Mouse (Mus musculus) MEL (cell line): Measurements from ENCODE around the gene Mrln. TPM values are rescaled to one million over a fixed set of nuclear protein-coding genes. Genes with fewer than 3 reads are reported as not detected.

Experiments used
- DNase-seq: peaks from one replicate; pipeline ENCODE4 v3.0.0; 2011; ENCODE audit warnings: low read depth, low spot score
- H3K27ac ChIP-seq: 2 replicates; pipeline ENCODE4 v1.5.1; 2012; ENCODE audit warnings: low read depth, mild to moderate bottlenecking, control low read depth, low read length, moderate library complexity; ENCODE audit not compliant: control insufficient read depth
- H3K27me3 ChIP-seq, 2 experiments: fragments of 150-350 bp in 1 of 2; sonication (generic) in 1 of 2; 2 replicates each; pipeline ENCODE4 v1.6.1; 2012; ENCODE audit warnings: low read length in 2 of 2, mild to moderate bottlenecking in 2 of 2, improper control_type of control experiment in 1 of 2, moderate library complexity in 1 of 2; ENCODE audit not compliant: insufficient read depth in 2 of 2, control insufficient read depth in 1 of 2
- H3K36me3 ChIP-seq, 2 experiments: 2 replicates each; pipeline ENCODE4 v1.6.1; 2012 to 2014; ENCODE audit warnings: low read length in 2 of 2, improper control_type of control experiment in 1 of 2, inconsistent platforms in 1 of 2, mild to moderate bottlenecking in 1 of 2; ENCODE audit not compliant: insufficient read depth in 2 of 2, control insufficient read depth in 1 of 2
- H3K4me1 ChIP-seq, 2 experiments: fragments of 150-350 bp in 1 of 2; sonication (generic) in 1 of 2; 2 replicates each; pipeline ENCODE4 v1.6.1; 2012; ENCODE audit warnings: low read length in 2 of 2, improper control_type of control experiment in 1 of 2, mild to moderate bottlenecking in 1 of 2; ENCODE audit not compliant: insufficient read depth in 2 of 2, control insufficient read depth in 1 of 2
- H3K4me3 ChIP-seq, 2 experiments: fragments of 150-350 bp in 1 of 2; sonication (generic) in 1 of 2; 2 replicates each; pipeline ENCODE4 v1.5.1; 2012; ENCODE audit warnings: low read depth in 2 of 2, low read length in 2 of 2, mild to moderate bottlenecking in 2 of 2, moderate library complexity in 2 of 2, control low read depth in 1 of 2, improper control_type of control experiment in 1 of 2; ENCODE audit not compliant: control insufficient read depth in 1 of 2, insufficient read depth in 1 of 2
- H3K79me2 ChIP-seq: 2 replicates; pipeline ENCODE4 v1.6.1; 2012; ENCODE audit warnings: mild to moderate bottlenecking, low read length, moderate library complexity; ENCODE audit not compliant: control insufficient read depth, poor library complexity, insufficient read depth
- H3K9ac ChIP-seq: 2 replicates; pipeline ENCODE4 v1.6.1; 2012; ENCODE audit warnings: low read depth, mild to moderate bottlenecking, control low read depth, low read length, moderate library complexity; ENCODE audit not compliant: control insufficient read depth, poor library complexity, severe bottlenecking
- H3K9me3 ChIP-seq: fragments of 150-350 bp; sonication (generic); replicated peaks from 2 replicates; pipeline ENCODE4 v1.6.1; 2012; ENCODE audit warnings: mild to moderate bottlenecking, low read length, improper control_type of control experiment, moderate library complexity; ENCODE audit not compliant: insufficient read depth
- BHLHE40 ChIP-seq: IDR thresholded peaks from 2 replicates; pipeline ENCODE4 v1.6.1; 2012; ENCODE audit warnings: low read depth, mild to moderate bottlenecking, inconsistent platforms, low read length, improper control_type of control experiment, borderline replicate concordance
- CHD1 ChIP-seq: IDR thresholded peaks from 2 replicates; pipeline ENCODE4 v1.6.1; 2012; ENCODE audit warnings: low read depth, mild to moderate bottlenecking, inconsistent platforms, low read length, improper control_type of control experiment
- CHD2 ChIP-seq: IDR thresholded peaks from 2 replicates; pipeline ENCODE4 v1.6.1; 2011; ENCODE audit warnings: low read length, improper control_type of control experiment
- E2F4 ChIP-seq: IDR thresholded peaks from 2 replicates; pipeline ENCODE4 v1.6.1; 2011; ENCODE audit warnings: low read depth, low read length, improper control_type of control experiment, borderline replicate concordance
- EP300 ChIP-seq, 2 experiments: IDR thresholded peaks; 2 replicates each; pipeline ENCODE4 v1.6.1; 2011; ENCODE audit warnings: improper control_type of control experiment in 2 of 2, low read length in 2 of 2, low read depth in 1 of 2, mild to moderate bottlenecking in 1 of 2
- ETS1 ChIP-seq: IDR thresholded peaks from 2 replicates; pipeline ENCODE4 v1.6.1; 2012; ENCODE audit warnings: low read depth, mild to moderate bottlenecking, inconsistent platforms, low read length, improper control_type of control experiment, moderate library complexity
- GATA1 ChIP-seq: IDR thresholded peaks from 2 replicates; pipeline ENCODE4 v1.6.1; 2011; ENCODE audit warnings: low read depth, low read length, improper control_type of control experiment
- MAFK ChIP-seq: IDR thresholded peaks from 2 replicates; pipeline ENCODE4 v1.6.1; 2011; ENCODE audit warnings: low read depth, mild to moderate bottlenecking, low read length, improper control_type of control experiment, borderline replicate concordance
- MEF2A ChIP-seq: IDR thresholded peaks from 2 replicates; pipeline ENCODE4 v1.6.1; 2014; ENCODE audit warnings: low read depth, mild to moderate bottlenecking, inconsistent platforms, low read length, improper control_type of control experiment; ENCODE audit not compliant: poor library complexity, insufficient replicate concordance, severe bottlenecking; ENCODE audit errors: extremely low read depth
- MYB ChIP-seq: IDR thresholded peaks from 2 replicates; pipeline ENCODE4 v1.6.1; 2011; ENCODE audit warnings: mild to moderate bottlenecking, low read depth, low read length, improper control_type of control experiment
- MYC ChIP-seq: IDR thresholded peaks from 2 replicates; pipeline ENCODE4 v1.6.1; 2011; ENCODE audit warnings: low read depth, mild to moderate bottlenecking, low read length, improper control_type of control experiment, moderate library complexity
- NELFE ChIP-seq: IDR thresholded peaks from 2 replicates; pipeline ENCODE4 v1.6.1; 2011; ENCODE audit warnings: low read depth, low read length, improper control_type of control experiment
- NRF1 ChIP-seq: IDR thresholded peaks from 2 replicates; pipeline ENCODE4 v1.6.1; 2014; ENCODE audit warnings: low read depth, mild to moderate bottlenecking, inconsistent platforms, low read length, improper control_type of control experiment, moderate library complexity; ENCODE audit not compliant: poor library complexity, insufficient read depth, severe bottlenecking
- POLR2A ChIP-seq, 2 experiments: IDR thresholded peaks; 2 replicates each; pipeline ENCODE4 v1.6.1; 2011 to 2012; ENCODE audit warnings: low read length in 2 of 2, mild to moderate bottlenecking in 2 of 2, control low read depth in 1 of 2, improper control_type of control experiment in 1 of 2, low read depth in 1 of 2, moderate library complexity in 1 of 2; ENCODE audit not compliant: control insufficient read depth in 1 of 2, insufficient read depth in 1 of 2, poor library complexity in 1 of 2
- POLR2AphosphoS5 ChIP-seq: IDR thresholded peaks from 2 replicates; pipeline ENCODE4 v1.6.1; 2012; ENCODE audit warnings: low read depth, borderline replicate concordance, mild to moderate bottlenecking, inconsistent platforms, low read length, moderate library complexity, mixed read lengths
- RAD21 ChIP-seq: IDR thresholded peaks from 2 replicates; pipeline ENCODE4 v1.6.1; 2011; ENCODE audit warnings: mild to moderate bottlenecking, low read depth, low read length, improper control_type of control experiment
- SIN3A ChIP-seq: IDR thresholded peaks from 2 replicates; pipeline ENCODE4 v1.6.1; 2012; ENCODE audit warnings: low read length, improper control_type of control experiment, inconsistent platforms
- TBP ChIP-seq: IDR thresholded peaks from 2 replicates; pipeline ENCODE4 v1.8.0; 2011; ENCODE audit warnings: low read depth, low read length, improper control_type of control experiment
- TCF12 ChIP-seq: IDR thresholded peaks from 2 replicates; pipeline ENCODE4 v1.6.1; 2014; ENCODE audit warnings: low read depth, mild to moderate bottlenecking, inconsistent platforms, low read length, improper control_type of control experiment, moderate library complexity
- UBTF ChIP-seq: IDR thresholded peaks from 2 replicates; pipeline ENCODE4 v1.6.1; 2012; ENCODE audit warnings: low read depth, mild to moderate bottlenecking, inconsistent platforms, low read length, improper control_type of control experiment, moderate library complexity, borderline replicate concordance; ENCODE audit not compliant: insufficient read depth
- ZC3H11A ChIP-seq: IDR thresholded peaks from 2 replicates; pipeline ENCODE4 v1.6.1; 2012; ENCODE audit warnings: low read depth, mild to moderate bottlenecking, inconsistent platforms, low read length, improper control_type of control experiment
- ZNF384 ChIP-seq: IDR thresholded peaks from 2 replicates; pipeline ENCODE4 v1.6.1; 2012; ENCODE audit warnings: low read depth, mild to moderate bottlenecking, inconsistent platforms, low read length, improper control_type of control experiment
- polyA plus RNA-seq, 2 experiments: library from polyadenylated mRNA; stranded (reverse) in 1 of 2; unstranded in 1 of 2; fragments of >175 nt in 1 of 2; fragments of >200 nt in 1 of 2; gene quantifications; 2 replicates each; pipeline versions ENCODE4 v1.2.1 to v1.2.4; 2012; ENCODE audit warnings: low replicate concordance in 2 of 2, low read depth in 1 of 2; ENCODE audit not compliant: insufficient read length in 2 of 2, insufficient read depth in 1 of 2, missing spikeins in 1 of 2
- total RNA-seq: library from RNA; depleted of rRNA; stranded (reverse); fragments of 300-350 nt; gene quantifications from 2 replicates; pipeline ENCODE4 v1.2.3, GENCODE M21; 2012

Mrln gene
- total and polyA plus RNA-seq, 3 experiments: not detected

GRCm38 (mm10) chr10:70244921-70245558, 40.6 kb downstream of the Mrln start, which contains the start of gene Slc16a9:
Gene Slc16a9, plus strand, starts transcription at chr10:70245100.
- DNase-seq: no peak
- H3K4me1 ChIP-seq: no peaks in the 10 kb centered on the region
- no peaks in the 10 kb centered on the region; a peak in 1 of 4 replicates for H3K27me3 ChIP-seq
- no peaks in the 10 kb centered on the region for H3K36me3 ChIP-seq
- TF ChIP-seq MYB: no peak
- TF ChIP-seq TBP: no peak
- no peak for TF ChIP-seq POLR2A (IDR thresholded peaks at IDR 0.05; ENCODE audit: control insufficient read depth in 1 of 2, insufficient read depth in 1 of 2, low read depth in 1 of 2, low read length in 2 of 2, poor library complexity in 1 of 2)
- no peak for TF ChIP-seq ZNF384
- no peak for TF ChIP-seq UBTF
- TF ChIP-seq E2F4: no peak
- no peak for TF ChIP-seq RAD21
- TF ChIP-seq POLR2AphosphoS5: no peak
- no peak for TF ChIP-seq EP300 (IDR thresholded peaks at IDR 0.05; ENCODE audit: low read depth in 1 of 2, low read length in 2 of 2)
- TF ChIP-seq MYC: no peak
- TF ChIP-seq CHD2: no peak
- H3K27ac ChIP-seq: no peak within 1 kb of the TSS
- no peaks in the 10 kb centered on the region for H3K9me3 ChIP-seq
- no peaks in the 10 kb centered on the region for H3K79me2 ChIP-seq
- H3K9ac ChIP-seq: no peak within 1 kb of the TSS
- no peak within 1 kb of the TSS for H3K4me3 ChIP-seq

- DNase-seq: no peak
- Histone ChIP-seq H3K9me3 (no peaks in the 10 kb centered on the region), H3K36me3 (no peaks in the 10 kb centered on the region), H3K4me3 (no peak overlapping the region), H3K4me1 (no peaks in the 10 kb centered on the region), H3K27me3 (no peaks in the 10 kb centered on the region; a peak in 1 of 4 replicates), H3K27ac (no peak overlapping the region), H3K9ac (no peak overlapping the region), H3K79me2 (no peaks in the 10 kb centered on the region)
- TF ChIP-seq POLR2AphosphoS5 (no peak), NRF1 (no peak), ETS1 (no peak), NELFE (no peak), GATA1 (no peak), UBTF (no peak), POLR2A (IDR thresholded peaks at IDR 0.05; ENCODE audit: control insufficient read depth in 1 of 2, insufficient read depth in 1 of 2, low read depth in 1 of 2, low read length in 2 of 2, poor library complexity in 1 of 2) (no peak), MEF2A (no peak), TCF12 (no peak), SIN3A (no peak), E2F4 (no peak), BHLHE40 (no peak), CHD1 (no peak), MAFK (no peak), ZC3H11A (no peak)
Observed at GRCm38 (mm10) chr10:70245559-70245945, 41.1 kb downstream of the Mrln start.
